8 mouse cellular contexts compared by ENCODE assay signal in genomic region chr5:136987138-136987933, GRCm38 (mm10). TPM values are rescaled to one million over a fixed set of nuclear protein-coding genes. Genes with fewer than 3 reads are reported as not detected.
DNase-seq lines count a peak whose midpoint lies in the region; ATAC-seq and TF ChIP-seq lines count a peak whose summit lies in the region.

No protein-coding gene starts in this region.

- intact Hi-C loops in heart, postnatal 36 days (cut with DNase I): loop anchor here (2.0 kb wide), 1 partner anchor 25 kb away; no protein-coding TSS in a partner anchor

- H3K4me3 ChIP-seq in cerebellum, adult 2 months (replicated peaks; ENCODE audit: insufficient read depth, low read depth, low read length): peak overlapping the region; percentile 77
- peak overlapping the region; percentile 98 for H3K4me3 ChIP-seq in forebrain, postnatal 0 days (ENCODE audit: low read depth, low read length)
- peak overlapping the region; percentile 99 for H3K4me3 ChIP-seq in layer of hippocampus, adult 2 months
- peak overlapping the region; percentile 86 for H3K4me3 ChIP-seq in lung, embryonic 14.5 days (ENCODE audit: low read depth, low read length)

- peak overlapping the region; percentile 99 for H3K9ac ChIP-seq in forebrain, postnatal 0 days
- peak overlapping the region; percentile 96 for H3K9ac ChIP-seq in lung, embryonic 14.5 days

- under 1% methylated on average over 67 of the region's 67 CpGs for WGBS in cerebellum, adult 2 months
- whole genome bisulfite sequencing in forebrain, postnatal 0 days: under 1% methylated on average over 66 of the region's 67 CpGs
- WGBS in lung, embryonic 14.5 days: under 1% methylated on average over 67 of the region's 67 CpGs

- TF ChIP-seq POLR2A in cerebellum, adult 2 months (IDR thresholded peaks at IDR 0.05; ENCODE audit: borderline replicate concordance, insufficient read depth, low read length): peak; percentile 32; the same call in 1 of the 2 replicates

- H3K4me2 ChIP-seq in forebrain, postnatal 0 days (ENCODE audit: low read depth): peak overlapping the region; percentile 91
- H3K4me2 ChIP-seq in lung, embryonic 14.5 days: peak overlapping the region; percentile 72

- TF ChIP-seq CTCF in cerebellum, adult 2 months (IDR thresholded peaks at IDR 0.05; ENCODE audit: borderline replicate concordance, insufficient read depth, low read depth, low read length): no peak
- no peak for TF ChIP-seq CTCF in forebrain, postnatal 0 days (IDR thresholded peaks at IDR 0.05; ENCODE audit: low read depth)
- no peak for TF ChIP-seq CTCF in layer of hippocampus, adult 2 months (conservative IDR thresholded peaks at IDR 0.05)
- no peak for TF ChIP-seq CTCF in lung, embryonic 14.5 days (IDR thresholded peaks at IDR 0.05; ENCODE audit: low read depth)

- peak; percentile 49 for DNase-seq in MEL-GATA-1-ER (ENCODE audit: extremely low read depth, low read depth)
- no peak for DNase-seq in cerebellum, adult 2 months
- peak; percentile 80 for DNase-seq in forebrain, postnatal 0 days
- peak; percentile 79 to 91 for DNase-seq in heart, postnatal 36 days
- peak; percentile 66 to 75 for DNase-seq in layer of hippocampus, adult 2 months (ENCODE audit: low spot score in 2 of 2)
- DNase-seq in lung, embryonic 14.5 days: peak; percentile 85
- peak; percentile 80 for DNase-seq in ovary, postnatal 10 days (ENCODE audit: low spot score)
- peak; percentile 44 to 68 for DNase-seq in thymus, postnatal 10 days (ENCODE audit: low spot score in 2 of 2)

- peak; percentile 63 for ATAC-seq in forebrain, postnatal 0 days
- peak; percentile 65 for ATAC-seq in lung, embryonic 14.5 days (ENCODE audit: insufficient read depth)

- peak overlapping the region; percentile 27; the same call in 1 of the 2 replicates for H3K27ac ChIP-seq in cerebellum, adult 2 months (ENCODE audit: insufficient read depth, low read length)
- H3K27ac ChIP-seq in forebrain, postnatal 0 days (ENCODE audit: low read depth, low read length): peak overlapping the region; percentile 96
- H3K27ac ChIP-seq in layer of hippocampus, adult 2 months: peak overlapping the region; percentile 98
- peak overlapping the region; percentile 98 for H3K27ac ChIP-seq in lung, embryonic 14.5 days (ENCODE audit: low read depth)

- peaks cover 54% of the 10 kb centered on the region for H3K36me3 ChIP-seq in forebrain, postnatal 0 days (ENCODE audit: insufficient read depth)
- H3K36me3 ChIP-seq in lung, embryonic 14.5 days (ENCODE audit: insufficient read depth): peaks cover 37% of the 10 kb centered on the region

- no peaks in the 10 kb centered on the region for H3K4me1 ChIP-seq in cerebellum, adult 2 months (ENCODE audit: control insufficient read depth, insufficient read depth, low read length)
- peaks cover 3% of the 10 kb centered on the region; the same call in 1 of the 2 replicates for H3K4me1 ChIP-seq in forebrain, postnatal 0 days (ENCODE audit: insufficient read depth)
- peaks cover 4% of the 10 kb centered on the region for H3K4me1 ChIP-seq in lung, embryonic 14.5 days (ENCODE audit: insufficient read depth)

- H3K9me3 ChIP-seq in forebrain, postnatal 0 days (ENCODE audit: low read length): no peaks in the 10 kb centered on the region
- H3K9me3 ChIP-seq in lung, embryonic 14.5 days (ENCODE audit: low read depth, low read length): no peaks in the 10 kb centered on the region

- H3K27me3 ChIP-seq in cerebellum, adult 2 months (ENCODE audit: control insufficient read depth, insufficient read depth, low read length): no peaks in the 10 kb centered on the region
- H3K27me3 ChIP-seq in forebrain, postnatal 0 days (ENCODE audit: insufficient read depth, low read length): no peaks in the 10 kb centered on the region
- H3K27me3 ChIP-seq in lung, embryonic 14.5 days (ENCODE audit: insufficient read depth, low read length): no peaks in the 10 kb centered on the region

RNA-seq across cellular contexts. Expression of gene Znhit1, which starts 0.5 kb away (rescaled TPM):
- 86.8 and 95.4 TPM in 2 replicates for polyA plus RNA-seq in cerebellum, adult 2 months (2012; rRNA removed)
- total RNA-seq in forebrain, postnatal 0 days (2014; rRNA removed): 66.1 and 96.9 TPM in 2 replicates
- 176 and 201 TPM in 2 replicates for polyA plus RNA-seq in forebrain, postnatal 0 days (2015; fragmentation: Nextera tagmentation; extraction: Ambion mirVana)
- total RNA-seq in heart, postnatal 36 days (2021): 10 to 100 TPM; 58.2 to 67.8 TPM
- total RNA-seq in layer of hippocampus, adult 2 months (2021): 10 to 100 TPM; 77.1 to 83.3 TPM
- polyA plus RNA-seq in lung, embryonic 14.5 days (2014; fragmentation: Nextera tagmentation; extraction: Ambion mirVana): 88.9 and 97.4 TPM in 2 replicates

RNA-seq across cellular contexts. Expression of gene Plod3, which starts 0.5 kb away (rescaled TPM):
- polyA plus RNA-seq in cerebellum, adult 2 months (2012; rRNA removed): 38.6 and 39.7 TPM in 2 replicates
- 46.6 and 55.2 TPM in 2 replicates for total RNA-seq in forebrain, postnatal 0 days (2014; rRNA removed)
- 18.2 and 21.7 TPM in 2 replicates for polyA plus RNA-seq in forebrain, postnatal 0 days (2015; fragmentation: Nextera tagmentation; extraction: Ambion mirVana)
- 10 to 100 TPM; 36.9 to 45.6 TPM for total RNA-seq in heart, postnatal 36 days (2021)
- 10 to 100 TPM; 37.9 to 39.7 TPM for total RNA-seq in layer of hippocampus, adult 2 months (2021)
- 43.5 and 43.7 TPM in 2 replicates for polyA plus RNA-seq in lung, embryonic 14.5 days (2014; fragmentation: Nextera tagmentation; extraction: Ambion mirVana)

RNA-seq across cellular contexts. Expression of gene Cldn15, which starts 20.9 kb away (rescaled TPM):
- polyA plus RNA-seq in cerebellum, adult 2 months (2012; rRNA removed): 0.21 and 0.25 TPM in 2 replicates
- 0.33 and 0.38 TPM in 2 replicates for total RNA-seq in forebrain, postnatal 0 days (2014; rRNA removed)
- 0.13 and 0.15 TPM in 2 replicates for polyA plus RNA-seq in forebrain, postnatal 0 days (2015; fragmentation: Nextera tagmentation; extraction: Ambion mirVana)
- total RNA-seq in heart, postnatal 36 days (2021): 10 to 100 TPM in 1 of 2 experiments, 1 to 10 TPM in 1; 9.8 to 11.3 TPM
- under 1 TPM in 1 of 2 experiments, not detected in 1; 0.18 TPM for total RNA-seq in layer of hippocampus, adult 2 months (2021)
- 5.3 and 5.7 TPM in 2 replicates for polyA plus RNA-seq in lung, embryonic 14.5 days (2014; fragmentation: Nextera tagmentation; extraction: Ambion mirVana)

RNA-seq across cellular contexts. Expression of gene Fis1, which starts 34.3 kb away (rescaled TPM):
- polyA plus RNA-seq in cerebellum, adult 2 months (2012; rRNA removed): 408 and 473 TPM in 2 replicates
- 221 and 299 TPM in 2 replicates for total RNA-seq in forebrain, postnatal 0 days (2014; rRNA removed)
- 377 and 441 TPM in 2 replicates for polyA plus RNA-seq in forebrain, postnatal 0 days (2015; fragmentation: Nextera tagmentation; extraction: Ambion mirVana)
- 100 to 1,000 TPM; 178 to 185 TPM for total RNA-seq in heart, postnatal 36 days (2021)
- total RNA-seq in layer of hippocampus, adult 2 months (2021): 100 to 1,000 TPM; 223 to 239 TPM
- 306 and 314 TPM in 2 replicates for polyA plus RNA-seq in lung, embryonic 14.5 days (2014; fragmentation: Nextera tagmentation; extraction: Ambion mirVana)

RNA-seq across cellular contexts. Expression of gene Vgf, which starts 38.9 kb away (rescaled TPM):
- polyA plus RNA-seq in cerebellum, adult 2 months (2012; rRNA removed): 62.1 and 65.4 TPM in 2 replicates
- 82.7 and 116 TPM in 2 replicates for total RNA-seq in forebrain, postnatal 0 days (2014; rRNA removed)
- polyA plus RNA-seq in forebrain, postnatal 0 days (2015; fragmentation: Nextera tagmentation; extraction: Ambion mirVana): 26.7 and 40.0 TPM in 2 replicates
- total RNA-seq in heart, postnatal 36 days (2021): under 1 TPM in 1 of 2 experiments, not detected in 1; 0.11 TPM
- total RNA-seq in layer of hippocampus, adult 2 months (2021): 100 to 1,000 TPM; 180 to 212 TPM
- polyA plus RNA-seq in lung, embryonic 14.5 days (2014; fragmentation: Nextera tagmentation; extraction: Ambion mirVana): 0.12 and 0.13 TPM in 2 replicates

Comparison
In these comparisons a context has a peak if more than half of its experiments do, and no peak if none do; other contexts are left out.
1. DNase-seq: peak in MEL-GATA-1-ER (single experiment), forebrain, postnatal 0 days (single experiment), heart, postnatal 36 days (2 of 2), layer of hippocampus, adult 2 months (2 of 2), lung, embryonic 14.5 days (single experiment), ovary, postnatal 10 days (single experiment) and thymus, postnatal 10 days (2 of 2); none in cerebellum, adult 2 months (0 of 2).
2. H3K27ac ChIP-seq: peak in every context shown above with its lines; median percentile 98 in layer of hippocampus, adult 2 months; 98 in lung, embryonic 14.5 days; 96 in forebrain, postnatal 0 days; 27 in cerebellum, adult 2 months.
3. Peak in every context shown above with its lines, with median percentiles within 50 percentile points of each other: H3K4me3 ChIP-seq.